Mouse (Mus musculus): ENCODE measurements at regions not wholly inside any gene's neighbourhood (a gene's known extent, or its start where the extent isn't known, plus 50 kb on each side); places are given as distances from the start of the nearest gene placed in this dataset.

DNA sequence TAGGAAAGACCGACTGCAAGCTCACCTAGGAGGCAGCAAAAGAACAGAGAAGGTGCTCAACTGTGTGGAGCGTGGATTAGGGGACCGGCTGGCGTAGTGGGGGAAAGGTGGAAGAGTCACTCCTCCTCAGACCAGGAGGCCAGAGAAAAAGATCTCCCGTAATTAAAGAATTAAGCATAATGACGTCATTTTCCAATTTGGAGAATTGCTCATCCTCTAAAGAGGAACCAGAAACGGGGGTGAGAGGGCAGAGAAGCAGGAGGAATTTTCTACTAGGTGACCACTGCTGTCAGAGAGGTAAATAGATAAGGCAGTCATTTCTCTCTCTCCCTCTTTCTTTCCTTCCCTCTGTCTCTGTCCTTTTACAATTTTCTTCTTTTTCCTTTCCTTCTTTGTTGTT is 71.2 kb upstream of the Caprin1 start:
- TF ChIP-seq CTCF (IDR thresholded peaks at IDR 0.05; ENCODE audit: control insufficient read depth, insufficient read depth, insufficient read length) (no peak), MYOD1 (IDR thresholded peaks at IDR 0.05; ENCODE audit: control insufficient read depth, insufficient read length, low read depth) (no peak)

All from C2C12 (cell line).